Mouse (Mus musculus) megakaryocyte-erythroid progenitor cell, adult 5 weeks (primary cell): ENCODE results near the gene Plin1. TPM values are rescaled to one million over a fixed set of nuclear protein-coding genes. Genes with fewer than 3 reads are reported as not detected.

ENCODE experiments used
- polyA plus RNA-seq: library from polyadenylated mRNA; stranded (reverse); fragments of >175 nt; gene quantifications from 2 replicates; pipeline ENCODE4 v1.2.3, GENCODE M21; 2012

Plin1 gene
- not detected in 2 replicates for polyA plus RNA-seq

GRCm38 (mm10) chr7:79732622-79733021, at the start of gene Plin1:
Gene Plin1, minus strand, starts transcription at chr7:79732903.

GRCm38 (mm10) chr7:79742659-79743536, 10.2 kb upstream of the Plin1 start, which contains the start of the genes Pex11a and Wdr93:
Gene Pex11a, minus strand, starts transcription at chr7:79743131.
Gene Wdr93, plus strand, starts transcription at chr7:79743163.

GRCm38 (mm10) chr7:79715187-79715981, 17.3 kb downstream of the Plin1 start, which contains the start of gene Kif7:
Gene Kif7, minus strand, starts transcription at chr7:79715720.

Other genes with a start within 250 kb of the Plin1 start
- gene Rhcg, start 115.2 kb downstream of the Plin1 start, polyA plus RNA-seq = 1.5 and 2.1 TPM in 2 replicates
- gene Ticrr, start 72.7 kb downstream of the Plin1 start, polyA plus RNA-seq = 8.0 and 9.9 TPM in 2 replicates
- gene Kif7, start 17.2 kb downstream of the Plin1 start, polyA plus RNA-seq = 2.7 and 5.9 TPM in 2 replicates
- 2.0 and 2.3 TPM in 2 replicates for gene Pex11a, start 10.2 kb upstream of the Plin1 start, polyA plus RNA-seq
- gene Wdr93, start 10.3 kb upstream of the Plin1 start, polyA plus RNA-seq = 0.03 TPM in 1 of 2 replicates, not detected in the other
- gene Mesp1, start 60.9 kb upstream of the Plin1 start, polyA plus RNA-seq = not detected in 2 replicates
- gene Mesp2, start 77.8 kb upstream of the Plin1 start, polyA plus RNA-seq = 0.15 and 0.32 TPM in 2 replicates
- gene Anpep, start 128.2 kb upstream of the Plin1 start, polyA plus RNA-seq = 1.4 and 2.1 TPM in 2 replicates
- 6.3 and 6.4 TPM in 2 replicates for gene Ap3s2, start 187.7 kb upstream of the Plin1 start, polyA plus RNA-seq
- gene Arpin, start 202.5 kb upstream of the Plin1 start, polyA plus RNA-seq = 0.21 TPM in 1 of 2 replicates, not detected in the other